Mouse (Mus musculus) common myeloid progenitor, adult 5-6 weeks (primary cell): Measurements from ENCODE around the gene Ang6. TPM values are rescaled to one million over a fixed set of nuclear protein-coding genes. Genes with fewer than 3 reads are reported as not detected.
"Not testable (repeated sequence)": the region's sequence is repeated elsewhere in the genome, so short reads cannot be mapped to it uniquely, and the experiment has no call there.

ENCODE experiments used
- ATAC-seq: replicated peaks from 2 replicates; pipeline ENCODE4 v1.8.0; 2016; ENCODE audit warnings: low read depth, mild to moderate bottlenecking, moderate TSS enrichment, inconsistent platforms; ENCODE audit not compliant: poor library complexity, severe bottlenecking
- total RNA-seq: library from RNA; stranded (forward); fragments of 200-1000, 187-1606 nt; gene quantifications from 2 replicates; pipeline ENCODE4 v1.2.3, GENCODE M21; 2017

The Ang6 gene
- total RNA-seq, result not detected in 2 replicates

- ATAC-seq, result no peak
Observed at GRCm38 (mm10) chr14:44002169-44002568, at the start of gene Ang6. Gene Ang6 (minus strand): TSS chr14:44002269.

- ATAC-seq, result not testable (repeated sequence)
Observed at GRCm38 (mm10) chr14:44046567-44046966, 44.5 kb upstream of the Ang6 start.

DNA sequence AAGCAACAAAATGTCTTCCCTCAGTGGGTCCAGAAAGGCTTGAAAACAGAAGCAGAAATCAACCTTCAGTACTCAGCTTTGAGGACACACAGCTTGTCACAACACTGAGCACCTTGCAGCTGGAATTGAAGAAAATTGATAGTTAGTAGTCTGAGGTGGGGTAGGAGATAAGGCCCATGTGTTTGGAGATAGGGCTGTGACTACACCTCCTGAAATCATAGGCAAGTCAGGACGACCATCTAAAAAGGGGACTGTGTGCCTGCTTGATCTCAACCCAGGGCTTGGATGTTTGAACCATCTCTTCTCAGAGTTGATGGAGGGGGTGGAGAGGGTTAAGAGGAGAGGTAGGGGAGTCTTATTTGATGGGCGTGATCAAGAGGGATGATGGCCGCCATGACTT lies 29.8 kb upstream of the Ang6 start:
- not testable (repeated sequence) for ATAC-seq

DNA sequence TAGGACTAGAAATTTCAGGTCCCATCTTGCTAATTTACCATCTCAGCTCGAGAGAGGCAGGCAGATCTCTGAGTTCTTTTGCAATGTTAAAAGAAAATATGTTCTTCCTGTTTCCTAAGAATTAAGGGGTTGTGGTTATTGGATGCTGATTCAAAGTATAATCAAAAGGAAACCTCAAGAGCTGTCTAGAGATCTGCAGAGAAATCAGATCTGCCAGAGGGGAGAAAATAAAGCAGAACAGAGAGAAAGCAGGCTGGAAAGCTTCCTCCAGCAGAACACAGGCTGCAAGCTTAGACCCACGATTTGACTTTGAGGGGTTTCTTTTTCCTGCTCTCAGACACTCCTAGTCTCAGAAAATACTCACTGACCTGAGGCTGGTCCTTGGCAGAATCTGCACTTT lies 7.6 kb upstream of the Ang6 start:
- ATAC-seq, result peak; percentile 81

GRCm38 (mm10) chr14:44008021-44008420 lies 6.0 kb upstream of the Ang6 start:
- peak; percentile 57 for ATAC-seq

DNA sequence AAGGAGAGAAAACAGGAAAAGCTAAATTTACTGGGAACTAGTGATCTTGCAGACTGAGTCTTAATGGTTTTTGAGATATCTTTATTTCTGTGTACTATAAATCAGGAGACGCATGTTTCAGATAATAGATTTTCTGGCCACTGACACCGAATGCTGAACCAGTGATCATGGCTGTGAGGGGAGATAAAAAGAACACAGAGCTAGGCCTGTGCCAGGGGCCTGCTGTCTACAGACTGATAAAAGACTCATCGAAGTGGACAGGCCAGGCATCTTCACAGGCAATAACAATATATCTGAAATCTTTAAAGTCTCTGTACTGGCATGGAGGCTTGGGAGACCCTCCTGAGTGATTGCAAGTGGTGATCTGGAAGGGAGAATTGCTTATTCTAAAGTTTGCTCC lies 469 bp downstream of the Ang6 start:
- no peak for ATAC-seq

DNA sequence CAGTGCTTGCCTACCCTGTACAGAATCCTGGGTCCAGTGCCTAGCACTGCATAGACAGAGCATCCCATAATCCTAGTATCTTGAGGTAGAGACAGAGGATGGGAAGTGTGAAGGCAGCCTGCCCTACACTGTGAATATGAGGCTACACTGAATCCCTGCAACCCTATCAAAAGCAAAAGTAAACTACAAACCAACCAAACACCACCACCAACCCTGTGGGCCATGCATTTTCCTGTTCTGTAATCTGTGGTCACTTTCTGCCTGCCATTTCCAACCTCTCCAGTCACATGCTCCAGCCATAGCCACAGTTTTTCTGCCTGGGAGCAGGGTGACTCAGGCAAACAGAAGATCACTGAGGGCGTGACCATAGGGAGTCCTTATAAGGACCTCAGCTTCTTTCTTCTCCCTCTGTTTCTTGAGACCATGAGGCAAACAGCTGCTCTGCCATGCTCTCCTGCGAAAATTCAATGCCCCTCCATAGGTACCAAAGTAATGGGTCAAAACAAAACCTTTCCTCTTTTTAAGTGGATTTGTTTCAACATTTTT lies 3.5 kb downstream of the Ang6 start:
- peak; percentile 96 for ATAC-seq

DNA sequence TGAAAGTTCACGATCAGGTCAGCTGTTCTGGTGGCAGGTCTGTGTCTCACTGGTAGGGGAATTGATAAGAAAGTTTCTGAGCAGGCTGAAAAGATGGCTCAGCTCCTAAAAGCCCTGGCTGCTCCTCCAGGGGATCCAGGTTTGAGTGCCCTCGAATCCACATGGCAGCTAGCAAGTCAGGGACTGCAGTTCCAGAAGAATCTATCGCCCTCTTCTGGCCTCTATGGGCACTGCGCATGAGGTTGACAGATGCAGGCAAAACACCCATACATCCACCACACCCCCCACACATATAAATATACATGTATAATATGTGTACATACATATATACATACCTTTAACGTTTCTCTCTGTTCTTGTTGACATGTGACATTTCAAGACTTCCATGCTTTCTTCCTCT lies 14.7 kb downstream of the Ang6 start:
- peak; percentile 88 for ATAC-seq

- no peak for ATAC-seq
Observed at GRCm38 (mm10) chr14:43986147-43986546, 15.9 kb downstream of the Ang6 start.

- peak; percentile 89 for ATAC-seq
Observed at GRCm38 (mm10) chr14:43983897-43984296, 18.2 kb downstream of the Ang6 start.

DNA sequence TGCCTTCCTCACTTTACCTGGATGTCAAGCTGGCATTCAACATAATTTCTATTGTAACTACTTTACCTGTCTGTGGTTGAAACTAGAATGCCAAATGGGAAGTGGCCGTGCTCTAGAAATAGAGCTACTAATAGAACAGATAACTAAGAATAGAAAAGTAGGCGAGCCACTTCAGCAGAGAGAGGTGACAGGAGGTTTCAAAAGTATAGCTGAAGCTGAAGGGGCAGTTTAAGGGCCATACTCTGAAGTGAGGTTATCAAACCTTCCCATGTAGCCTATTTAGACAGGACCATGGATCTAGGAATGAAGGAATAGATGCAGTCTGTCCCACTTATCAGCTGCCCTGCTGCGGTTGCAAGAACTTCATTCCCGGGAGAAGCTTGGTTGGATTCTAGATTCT lies 18.6 kb downstream of the Ang6 start:
- no peak for ATAC-seq

GRCm38 (mm10) chr14:43956769-43957168 lies 45.3 kb downstream of the Ang6 start, which contains the start of gene Ang5:
Gene Ang5 (plus strand): TSS chr14:43957069.
- ATAC-seq, result not testable (repeated sequence)

- ATAC-seq, result peak; percentile 68
Observed at GRCm38 (mm10) chr14:43955074-43955473, 47.0 kb downstream of the Ang6 start.

- ATAC-seq, result peak; percentile 85
Observed at GRCm38 (mm10) chr14:43953382-43953781, 48.7 kb downstream of the Ang6 start.

Other genes with a start within 250 kb of the Ang6 start
- gene Gm8180, start 217.5 kb downstream of the Ang6 start, total RNA-seq, result not detected in 2 replicates
- 0.18 TPM in 1 of 2 replicates, not detected in the other for gene Ear1, start 126.8 kb downstream of the Ang6 start, total RNA-seq
- gene Ear10, start 78.7 kb downstream of the Ang6 start, total RNA-seq, result not detected in 2 replicates
- 8.5 and 9.1 TPM in 2 replicates for gene Gm8113, start 76.9 kb downstream of the Ang6 start, total RNA-seq
- not detected in 2 replicates for gene Ang5, start 45.2 kb downstream of the Ang6 start, total RNA-seq
- 6.4 and 7.2 TPM in 2 replicates for gene Ear2, start 100.4 kb upstream of the Ang6 start, total RNA-seq
- gene Gm3327, start 121.6 kb upstream of the Ang6 start, total RNA-seq, result not detected in 2 replicates
- not detected in 2 replicates for gene Gm8212, start 195.4 kb upstream of the Ang6 start, total RNA-seq
- gene 4930503E14Rik, start 211.0 kb upstream of the Ang6 start, total RNA-seq, result not detected in 2 replicates